Mouse (Mus musculus) liver, postnatal 0 days (tissue): Measurements from ENCODE around the gene Zfp940.

ENCODE experiments used
- CTCF ChIP-seq: sonication (generic); IDR thresholded peaks from 2 replicates; pipeline ENCODE4 v1.5.1; 2016; ENCODE audit warnings: antibody characterized with exemption, low read depth
- EP300 ChIP-seq: IDR thresholded peaks from 2 replicates; pipeline ENCODE4 v1.6.1; 2016; ENCODE audit warnings: antibody characterized with exemption, low read depth, mild to moderate bottlenecking

DNA sequence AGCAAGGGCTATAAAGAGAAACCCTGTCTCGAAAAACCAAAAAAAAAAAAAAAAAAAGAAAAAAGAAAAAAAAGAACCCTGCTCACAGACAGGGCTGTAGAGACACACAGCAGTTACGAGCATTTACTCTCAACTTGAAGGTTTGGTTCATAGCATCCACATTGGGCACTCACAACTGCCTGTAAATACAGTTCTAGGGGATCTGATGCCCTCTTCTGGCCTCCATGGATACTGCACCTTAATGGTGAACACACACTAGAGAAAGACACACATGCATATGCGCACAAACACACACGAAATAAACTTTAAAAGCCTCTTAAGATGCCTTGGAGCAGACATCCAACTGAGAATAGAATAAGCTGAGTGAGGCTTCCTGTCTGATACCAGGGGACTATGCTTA is 44.9 kb upstream of the Zfp940 start:
- TF ChIP-seq EP300 = no peak
- peak; percentile 17; the same call in 1 of the 2 replicates for TF ChIP-seq CTCF
